Mouse (Mus musculus): Measurements from ENCODE around the gene Ccn1. TPM values are rescaled to one million over a fixed set of nuclear protein-coding genes. Genes with fewer than 3 reads are reported as not detected.
A peak's percentile ranks its signal among the peaks of the same experiment; 100 is the strongest.

Gene Ccn1
- polyA plus RNA-seq, 1 experiment from 2014 or later: 78.3 TPM

- no peaks in the 10 kb centered on the region for H3K27me3 ChIP-seq (ENCODE audit: control insufficient read depth, insufficient read depth, low read depth, low read length)
- H3K27ac ChIP-seq (ENCODE audit: low read length): no peak overlapping the region
- H3K4me1 ChIP-seq (replicated peaks; ENCODE audit: control insufficient read depth, insufficient read depth, low read length): peaks cover 25% of the 10 kb centered on the region
- peaks cover 9% of the 10 kb centered on the region for H3K36me3 ChIP-seq (ENCODE audit: control insufficient read depth, insufficient read depth, low read length)
- ATAC-seq (ENCODE audit: low read depth): no peak
- H3K9ac ChIP-seq (ENCODE audit: low read length): no peak overlapping the region
- WGBS: 74% methylated on average over 6 of the region's 6 CpGs
- no peak overlapping the region for H3K4me3 ChIP-seq (ENCODE audit: low read length)
- H3K4me2 ChIP-seq (ENCODE audit: low read depth, low read length): no peak overlapping the region
- no peaks in the 10 kb centered on the region for H3K9me3 ChIP-seq (ENCODE audit: control insufficient read depth, low read length)
Measured at GRCm38 (mm10) chr3:145645463-145645862, 4.3 kb downstream of the Ccn1 start.

GRCm38 (mm10) chr3:145642861-145643260, 6.9 kb downstream of the Ccn1 start:
- H3K4me3 ChIP-seq (ENCODE audit: low read length): no peak overlapping the region
- H3K27ac ChIP-seq (ENCODE audit: low read length): no peak overlapping the region
- H3K4me2 ChIP-seq (ENCODE audit: low read depth, low read length): no peak overlapping the region
- H3K27me3 ChIP-seq (ENCODE audit: control insufficient read depth, insufficient read depth, low read depth, low read length): no peaks in the 10 kb centered on the region
- no peaks in the 10 kb centered on the region for H3K9me3 ChIP-seq (ENCODE audit: control insufficient read depth, low read length)
- H3K4me1 ChIP-seq (replicated peaks; ENCODE audit: control insufficient read depth, insufficient read depth, low read length): peaks cover 19% of the 10 kb centered on the region
- ATAC-seq (ENCODE audit: low read depth): no peak
- no peak overlapping the region for H3K9ac ChIP-seq (ENCODE audit: low read length)
- WGBS: 60% methylated on average over 11 of the region's 11 CpGs
- peaks cover 9% of the 10 kb centered on the region for H3K36me3 ChIP-seq (ENCODE audit: control insufficient read depth, insufficient read depth, low read length)

- Histone ChIP-seq H3K27ac (ENCODE audit: low read length) (peak overlapping the region; percentile 44), H3K4me1 (replicated peaks; ENCODE audit: control insufficient read depth, insufficient read depth, low read length) (peaks cover 14% of the 10 kb centered on the region), H3K4me3 (ENCODE audit: low read length) (no peak overlapping the region), H3K9me3 (ENCODE audit: control insufficient read depth, low read length) (no peaks in the 10 kb centered on the region), H3K36me3 (ENCODE audit: control insufficient read depth, insufficient read depth, low read length) (no peaks in the 10 kb centered on the region), H3K4me2 (ENCODE audit: low read depth, low read length) (no peak overlapping the region), H3K27me3 (ENCODE audit: control insufficient read depth, insufficient read depth, low read depth, low read length) (no peaks in the 10 kb centered on the region), H3K9ac (ENCODE audit: low read length) (no peak overlapping the region)
- 34% methylated on average over 3 of the region's 3 CpGs for WGBS
- ATAC-seq (ENCODE audit: low read depth): peak; percentile 28; the same call in 1 of the 2 replicates
Measured at GRCm38 (mm10) chr3:145641878-145642277, 7.9 kb downstream of the Ccn1 start.

GRCm38 (mm10) chr3:145641036-145641685, 8.6 kb downstream of the Ccn1 start:
- H3K27me3 ChIP-seq (ENCODE audit: control insufficient read depth, insufficient read depth, low read depth, low read length): no peaks in the 10 kb centered on the region
- H3K27ac ChIP-seq (ENCODE audit: low read length): no peak overlapping the region
- H3K4me3 ChIP-seq (ENCODE audit: low read length): no peak overlapping the region
- no peak for ATAC-seq (ENCODE audit: low read depth)
- no peaks in the 10 kb centered on the region for H3K36me3 ChIP-seq (ENCODE audit: control insufficient read depth, insufficient read depth, low read length)
- H3K4me1 ChIP-seq (replicated peaks; ENCODE audit: control insufficient read depth, insufficient read depth, low read length): peaks cover 13% of the 10 kb centered on the region
- H3K9me3 ChIP-seq (ENCODE audit: control insufficient read depth, low read length): no peaks in the 10 kb centered on the region
- 68% methylated on average over 5 of the region's 5 CpGs for WGBS
- no peak overlapping the region for H3K4me2 ChIP-seq (ENCODE audit: low read depth, low read length)
- no peak overlapping the region for H3K9ac ChIP-seq (ENCODE audit: low read length)

GRCm38 (mm10) chr3:145640583-145640982, 9.2 kb downstream of the Ccn1 start:
- Histone ChIP-seq H3K27me3 (ENCODE audit: control insufficient read depth, insufficient read depth, low read depth, low read length) (no peaks in the 10 kb centered on the region), H3K9me3 (ENCODE audit: control insufficient read depth, low read length) (no peaks in the 10 kb centered on the region), H3K27ac (ENCODE audit: low read length) (no peak overlapping the region), H3K9ac (ENCODE audit: low read length) (no peak overlapping the region), H3K36me3 (ENCODE audit: control insufficient read depth, insufficient read depth, low read length) (no peaks in the 10 kb centered on the region), H3K4me3 (ENCODE audit: low read length) (no peak overlapping the region), H3K4me2 (ENCODE audit: low read depth, low read length) (no peak overlapping the region), H3K4me1 (replicated peaks; ENCODE audit: control insufficient read depth, insufficient read depth, low read length) (peaks cover 11% of the 10 kb centered on the region)
- ATAC-seq (ENCODE audit: low read depth): no peak
- WGBS: 60% methylated on average over 4 of the region's 4 CpGs

GRCm38 (mm10) chr3:145640170-145640569, 9.6 kb downstream of the Ccn1 start:
- 74% methylated on average over 4 of the region's 4 CpGs for WGBS
- H3K4me1 ChIP-seq (replicated peaks; ENCODE audit: control insufficient read depth, insufficient read depth, low read length): peaks cover 11% of the 10 kb centered on the region
- H3K27me3 ChIP-seq (ENCODE audit: control insufficient read depth, insufficient read depth, low read depth, low read length): no peaks in the 10 kb centered on the region
- H3K4me2 ChIP-seq (ENCODE audit: low read depth, low read length): no peak overlapping the region
- H3K9ac ChIP-seq (ENCODE audit: low read length): no peak overlapping the region
- ATAC-seq (ENCODE audit: low read depth): no peak
- no peaks in the 10 kb centered on the region for H3K36me3 ChIP-seq (ENCODE audit: control insufficient read depth, insufficient read depth, low read length)
- H3K4me3 ChIP-seq (ENCODE audit: low read length): no peak overlapping the region
- no peaks in the 10 kb centered on the region for H3K9me3 ChIP-seq (ENCODE audit: control insufficient read depth, low read length)
- H3K27ac ChIP-seq (ENCODE audit: low read length): no peak overlapping the region

GRCm38 (mm10) chr3:145634002-145634710, 15.6 kb downstream of the Ccn1 start:
- WGBS: 54% methylated on average over 14 of the region's 14 CpGs
- no peak overlapping the region for H3K27ac ChIP-seq (ENCODE audit: low read length)
- H3K4me2 ChIP-seq (ENCODE audit: low read depth, low read length): no peak overlapping the region
- no peak overlapping the region for H3K9ac ChIP-seq (ENCODE audit: low read length)
- peaks cover 10% of the 10 kb centered on the region; the same call in 1 of the 2 replicates for H3K4me1 ChIP-seq (replicated peaks; ENCODE audit: control insufficient read depth, insufficient read depth, low read length)
- no peaks in the 10 kb centered on the region for H3K9me3 ChIP-seq (ENCODE audit: control insufficient read depth, low read length)
- ATAC-seq (ENCODE audit: low read depth): peak; percentile 34; the same call in 1 of the 2 replicates
- H3K36me3 ChIP-seq (ENCODE audit: control insufficient read depth, insufficient read depth, low read length): no peaks in the 10 kb centered on the region
- H3K27me3 ChIP-seq (ENCODE audit: control insufficient read depth, insufficient read depth, low read depth, low read length): no peaks in the 10 kb centered on the region
- H3K4me3 ChIP-seq (ENCODE audit: low read length): no peak overlapping the region

GRCm38 (mm10) chr3:145632888-145633287, 16.9 kb downstream of the Ccn1 start:
- 16% methylated on average over 6 of the region's 6 CpGs for WGBS
- Histone ChIP-seq H3K9ac (ENCODE audit: low read length) (no peak overlapping the region), H3K4me2 (ENCODE audit: low read depth, low read length) (no peak overlapping the region), H3K4me1 (replicated peaks; ENCODE audit: control insufficient read depth, insufficient read depth, low read length) (peaks cover 14% of the 10 kb centered on the region; the same call in 1 of the 2 replicates), H3K9me3 (ENCODE audit: control insufficient read depth, low read length) (no peaks in the 10 kb centered on the region), H3K27me3 (ENCODE audit: control insufficient read depth, insufficient read depth, low read depth, low read length) (no peaks in the 10 kb centered on the region), H3K36me3 (ENCODE audit: control insufficient read depth, insufficient read depth, low read length) (no peaks in the 10 kb centered on the region), H3K4me3 (ENCODE audit: low read length) (no peak overlapping the region), H3K27ac (ENCODE audit: low read length) (no peak overlapping the region)
- peak; percentile 53 for ATAC-seq (ENCODE audit: low read depth)

- 39% methylated on average over 5 of the region's 5 CpGs for WGBS
- Histone ChIP-seq H3K36me3 (ENCODE audit: control insufficient read depth, insufficient read depth, low read length) (no peaks in the 10 kb centered on the region), H3K27ac (ENCODE audit: low read length) (no peak overlapping the region), H3K4me1 (replicated peaks; ENCODE audit: control insufficient read depth, insufficient read depth, low read length) (peaks cover 11% of the 10 kb centered on the region; the same call in 1 of the 2 replicates), H3K27me3 (ENCODE audit: control insufficient read depth, insufficient read depth, low read depth, low read length) (no peaks in the 10 kb centered on the region), H3K4me2 (ENCODE audit: low read depth, low read length) (no peak overlapping the region), H3K9me3 (ENCODE audit: control insufficient read depth, low read length) (no peaks in the 10 kb centered on the region), H3K9ac (ENCODE audit: low read length) (no peak overlapping the region), H3K4me3 (ENCODE audit: low read length) (no peak overlapping the region)
- peak; percentile 31; the same call in 1 of the 2 replicates for ATAC-seq (ENCODE audit: low read depth)
Measured at GRCm38 (mm10) chr3:145628643-145629042, 21.1 kb downstream of the Ccn1 start.
